Mouse (Mus musculus): ENCODE results near the gene Sugct. TPM values are rescaled to one million over a fixed set of nuclear protein-coding genes. Genes with fewer than 3 reads are reported as not detected.

The Sugct gene
- total and polyA plus RNA-seq, 3 experiments = 1.0 to 3.0 TPM; not detected in 1

DNA sequence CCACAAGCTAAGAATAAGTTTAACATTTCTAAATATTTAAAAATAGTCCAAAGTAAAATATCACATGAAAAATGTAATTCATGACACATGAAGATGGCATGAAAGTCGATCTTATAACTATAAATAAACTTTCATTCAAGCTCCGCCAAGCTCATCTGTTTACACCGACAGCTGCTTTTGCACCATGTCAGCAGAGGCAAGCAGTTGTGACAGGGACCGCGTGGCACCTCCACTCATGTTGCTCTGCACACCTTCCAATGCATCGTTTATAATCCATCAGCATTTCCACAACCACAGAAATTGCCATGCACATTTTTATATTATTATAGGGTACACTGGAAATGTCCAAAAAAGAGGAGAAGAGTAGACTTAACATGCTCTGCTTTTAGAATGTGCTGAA is 273.5 kb downstream of the Sugct start:
- Histone ChIP-seq H3K9me3 (replicated peaks; ENCODE audit: insufficient read depth, low read length) (no peaks in the 10 kb centered on the region), H3K4me1 (ENCODE audit: control insufficient read depth in 1 of 2, insufficient read depth in 2 of 2, low read length in 2 of 2) (no peaks in the 10 kb centered on the region), H3K27me3 (ENCODE audit: control insufficient read depth in 1 of 2, insufficient read depth in 2 of 2, low read length in 2 of 2) (no peaks in the 10 kb centered on the region), H3K9ac (ENCODE audit: control insufficient read depth, low read depth, low read length, poor library complexity, severe bottlenecking) (no peak overlapping the region), H3K79me2 (ENCODE audit: control insufficient read depth, insufficient read depth, low read length, poor library complexity) (no peaks in the 10 kb centered on the region), H3K27ac (ENCODE audit: control insufficient read depth, low read depth, low read length) (no peak overlapping the region), H3K36me3 (ENCODE audit: control insufficient read depth in 1 of 2, insufficient read depth in 2 of 2, low read length in 2 of 2) (no peaks in the 10 kb centered on the region), H3K4me3 (ENCODE audit: control insufficient read depth in 1 of 2, insufficient read depth in 1 of 2, low read depth in 2 of 2, low read length in 2 of 2) (no peak overlapping the region)
- TF ChIP-seq MAZ (IDR thresholded peaks at IDR 0.05; ENCODE audit: low read depth, low read length) (no peak), HCFC1 (IDR thresholded peaks at IDR 0.05; ENCODE audit: low read depth, low read length) (no peak), ZMIZ1 (IDR thresholded peaks at IDR 0.05; ENCODE audit: low read depth, low read length) (no peak), TAL1 (IDR thresholded peaks at IDR 0.05; ENCODE audit: low read length) (no peak), ZKSCAN1 (IDR thresholded peaks at IDR 0.05; ENCODE audit: low read depth, low read length) (no peak), NRF1 (IDR thresholded peaks at IDR 0.05; ENCODE audit: insufficient read depth, low read depth, low read length, poor library complexity, severe bottlenecking) (no peak), GABPA (IDR thresholded peaks at IDR 0.05; ENCODE audit: low read depth, low read length) (no peak), TCF12 (IDR thresholded peaks at IDR 0.05; ENCODE audit: low read depth, low read length) (no peak), SMC3 (IDR thresholded peaks at IDR 0.05; ENCODE audit: low read depth, low read length) (no peak), POLR2AphosphoS2 (IDR thresholded peaks at IDR 0.05; ENCODE audit: low read length) (no peak), BHLHE40 (IDR thresholded peaks at IDR 0.05; ENCODE audit: borderline replicate concordance, low read depth, low read length) (no peak), EP300 (IDR thresholded peaks at IDR 0.05; ENCODE audit: low read depth in 1 of 2, low read length in 2 of 2) (no peak), CHD1 (IDR thresholded peaks at IDR 0.05; ENCODE audit: low read depth, low read length) (no peak), MAFK (IDR thresholded peaks at IDR 0.05; ENCODE audit: borderline replicate concordance, low read depth, low read length) (no peak)
- DNase-seq (ENCODE audit: low read depth, low spot score) = no peak

DNA sequence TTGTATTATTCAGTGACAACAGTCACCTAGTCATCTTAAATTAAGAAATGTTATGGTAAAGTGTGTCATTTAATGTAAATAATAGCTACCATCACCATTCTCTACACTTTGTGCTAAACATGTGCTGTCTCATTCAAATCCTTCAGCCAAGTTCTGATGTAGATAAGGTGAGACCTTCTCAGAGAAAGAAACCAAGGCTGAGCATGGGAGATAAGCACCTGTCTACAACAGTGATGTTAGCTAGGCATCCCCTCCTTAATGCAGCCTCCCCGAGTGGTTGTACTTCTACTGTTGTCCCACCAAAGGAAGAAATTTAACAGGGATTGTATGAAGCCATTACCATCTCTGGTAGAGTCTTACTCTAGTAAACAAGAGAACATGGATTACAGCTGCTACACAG is 274.8 kb downstream of the Sugct start:
- Histone ChIP-seq H3K9ac (ENCODE audit: control insufficient read depth, low read depth, low read length, poor library complexity, severe bottlenecking) (no peak overlapping the region), H3K4me1 (ENCODE audit: control insufficient read depth in 1 of 2, insufficient read depth in 2 of 2, low read length in 2 of 2) (no peaks in the 10 kb centered on the region), H3K9me3 (replicated peaks; ENCODE audit: insufficient read depth, low read length) (no peaks in the 10 kb centered on the region), H3K27ac (ENCODE audit: control insufficient read depth, low read depth, low read length) (no peak overlapping the region), H3K36me3 (ENCODE audit: control insufficient read depth in 1 of 2, insufficient read depth in 2 of 2, low read length in 2 of 2) (no peaks in the 10 kb centered on the region), H3K4me3 (ENCODE audit: control insufficient read depth in 1 of 2, insufficient read depth in 1 of 2, low read depth in 2 of 2, low read length in 2 of 2) (no peak overlapping the region), H3K27me3 (ENCODE audit: control insufficient read depth in 1 of 2, insufficient read depth in 2 of 2, low read length in 2 of 2) (no peaks in the 10 kb centered on the region), H3K79me2 (ENCODE audit: control insufficient read depth, insufficient read depth, low read length, poor library complexity) (no peaks in the 10 kb centered on the region)
- no peak for DNase-seq (ENCODE audit: low read depth, low spot score)
- TF ChIP-seq BHLHE40 (IDR thresholded peaks at IDR 0.05; ENCODE audit: borderline replicate concordance, low read depth, low read length) (no peak), E2F4 (IDR thresholded peaks at IDR 0.05; ENCODE audit: borderline replicate concordance, low read depth, low read length) (no peak), HCFC1 (IDR thresholded peaks at IDR 0.05; ENCODE audit: low read depth, low read length) (no peak), ZC3H11A (IDR thresholded peaks at IDR 0.05; ENCODE audit: low read depth, low read length) (no peak), USF1 (IDR thresholded peaks at IDR 0.05; ENCODE audit: low read depth, low read length) (no peak), CHD1 (IDR thresholded peaks at IDR 0.05; ENCODE audit: low read depth, low read length) (no peak)
